Mouse (Mus musculus): ENCODE measurements around the gene Alk.

GRCm38 (mm10) chr17:71947452-71947851 lies 657.0 kb downstream of the Alk start:
- TF ChIP-seq POLR2A (IDR thresholded peaks at IDR 0.05; ENCODE audit: low read depth, low read length): no peak
- TF ChIP-seq CTCF (IDR thresholded peaks at IDR 0.05; ENCODE audit: borderline replicate concordance, insufficient read depth, low read length): no peak
